21 mouse cellular contexts compared by ENCODE assay signal in the genomic region with DNA sequence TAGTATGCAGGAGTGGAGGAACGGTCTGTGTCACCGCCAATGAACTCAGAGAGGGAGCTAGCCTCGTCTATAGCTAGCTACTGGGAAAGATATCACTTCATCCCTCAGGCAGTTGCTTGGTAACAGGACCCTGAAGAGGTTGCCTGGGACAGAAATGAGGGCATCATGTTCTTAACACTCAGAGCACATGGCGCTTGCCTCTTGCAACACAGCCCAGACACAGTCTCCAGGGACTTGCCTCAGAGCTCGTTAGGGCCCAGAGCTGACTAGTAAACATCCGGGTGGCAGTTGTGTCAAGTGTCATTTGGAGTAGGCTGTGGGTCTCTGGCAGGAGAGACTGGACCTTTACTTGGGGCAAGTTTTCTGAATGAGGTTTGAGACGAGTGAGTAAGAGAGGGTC. TPM values are rescaled to one million over a fixed set of nuclear protein-coding genes. Genes with fewer than 3 reads are reported as not detected.
A peak's percentile ranks its signal among the peaks of the same experiment; 100 is the strongest.
DNase-seq lines count a peak whose midpoint lies in the region.
"Had no signal": no experiment of that assay in that cellular context is flagged by ENCODE, and none has a peak within 500 bp of the region (broad histone marks: within the 10 kb centered on the region; RNA-seq: fewer than 3 reads in every experiment).

No protein-coding gene starts in this region.

- DNase-seq in adrenal gland, postnatal 14 days = peak; percentile 57
- DNase-seq in adrenal gland, adult 2 months = no peak
- DNase-seq in kidney, adult 11 months = peak; percentile 30
- DNase-seq in kidney, postnatal 10 days = no peak
- peak; percentile 7 for DNase-seq in MN1 (ENCODE audit: low spot score)
- peak; percentile 65 for DNase-seq in gastrocnemius, postnatal 25 days
- no peak for DNase-seq in thymus, postnatal 25 days
- DNase-seq in left cerebral cortex, adult 8-10 months (ENCODE audit: low spot score in 2 of 2) = no peak
- DNase-seq: embryo, embryonic 11 days; heart, postnatal 10 days; layer of hippocampus, postnatal 36 days; liver; liver, postnatal 0 days; right cerebral cortex, postnatal 25 days; thymus, postnatal 4 days had no signal

RNA-seq across cellular contexts. Expression of gene Lrrc66, which starts 58.5 kb away (rescaled TPM):
- total RNA-seq in adrenal gland, postnatal 14 days (2021) = not detected in 2 replicates
- not detected for total RNA-seq in adrenal gland, adult 2 months (2021)
- not detected in 2 replicates for polyA plus RNA-seq in adrenal gland, adult 2 months (2012; rRNA removed)
- total RNA-seq in gastrocnemius, postnatal 25 days (2021) = not detected
- total RNA-seq in left cerebral cortex, adult 8-10 months (2022) = not detected
- total RNA-seq: heart, adult 2 months; heart, postnatal 10 days; hindbrain, postnatal 0 days; layer of hippocampus, postnatal 36 days; left cerebral cortex, postnatal 36 days; monocyte, adult 5-6 weeks had no signal
- polyA plus RNA-seq: forebrain, embryonic 12.5 days; hindbrain, postnatal 0 days; liver, postnatal 0 days; neural tube, embryonic 12.5 days had no signal

Comparison
In these comparisons a context has a peak if more than half of its experiments do, and no peak if none do; other contexts are left out.
1. DNase-seq: peak in adrenal gland, postnatal 14 days (single experiment), kidney, adult 11 months (single experiment), MN1 (single experiment) and gastrocnemius, postnatal 25 days (single experiment); none in adrenal gland, adult 2 months (single experiment), kidney, postnatal 10 days (single experiment), thymus, postnatal 25 days (single experiment) and left cerebral cortex, adult 8-10 months (0 of 2).